Mouse (Mus musculus) ES-CJ7 (cell line): Measurements from ENCODE around the gene Gpr61.

Source experiments
- DNase-seq: peaks from one replicate; pipeline ENCODE4 v3.0.0; 2011; ENCODE audit warnings: low read depth, low spot score

Gpr61 gene

DNA sequence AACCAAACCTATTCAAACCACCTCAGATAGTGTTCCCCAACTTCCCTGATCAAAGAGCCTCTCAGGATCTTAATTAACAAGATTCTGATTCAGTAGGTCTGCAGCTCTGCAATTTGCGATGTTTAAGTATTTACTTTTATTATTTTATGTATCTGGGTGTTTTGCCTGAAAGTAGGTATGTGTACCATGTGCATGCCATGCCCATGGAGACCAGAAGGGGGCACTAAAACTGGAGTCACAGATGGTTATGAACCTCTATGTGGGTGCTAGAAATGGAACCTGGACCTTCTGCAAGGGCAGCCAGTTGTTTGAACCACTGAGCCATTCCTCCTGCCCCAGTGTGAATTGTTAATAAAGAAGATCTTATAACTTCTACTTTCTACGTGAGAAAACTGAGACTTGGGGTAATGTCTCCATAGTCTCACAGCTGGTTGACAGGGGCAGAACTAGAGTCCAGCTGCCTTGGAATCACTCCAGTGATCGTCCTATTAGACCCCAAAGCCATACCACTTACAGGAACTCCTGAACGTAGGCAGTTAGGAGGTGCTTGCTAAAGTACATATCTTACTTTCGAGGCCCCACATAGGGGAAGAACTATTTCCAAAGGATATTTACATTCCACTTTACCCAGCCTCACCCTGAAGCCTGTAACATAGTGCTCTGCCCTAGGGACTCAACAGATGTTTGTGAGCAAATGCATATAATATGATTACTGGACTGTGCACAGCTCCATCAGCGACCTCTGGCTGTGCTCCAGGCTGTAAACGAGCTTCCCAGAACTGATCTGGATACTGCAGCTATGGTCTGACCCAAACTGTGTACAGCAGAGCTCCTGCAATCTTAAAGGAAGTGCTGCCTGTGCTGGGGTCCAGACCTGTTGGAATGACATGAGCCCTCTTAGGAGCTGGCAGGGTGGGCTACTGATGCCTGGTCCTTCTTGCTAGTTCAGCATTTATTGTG is 24.4 kb upstream of the Gpr61 start:
- DNase-seq, result no peak

DNA sequence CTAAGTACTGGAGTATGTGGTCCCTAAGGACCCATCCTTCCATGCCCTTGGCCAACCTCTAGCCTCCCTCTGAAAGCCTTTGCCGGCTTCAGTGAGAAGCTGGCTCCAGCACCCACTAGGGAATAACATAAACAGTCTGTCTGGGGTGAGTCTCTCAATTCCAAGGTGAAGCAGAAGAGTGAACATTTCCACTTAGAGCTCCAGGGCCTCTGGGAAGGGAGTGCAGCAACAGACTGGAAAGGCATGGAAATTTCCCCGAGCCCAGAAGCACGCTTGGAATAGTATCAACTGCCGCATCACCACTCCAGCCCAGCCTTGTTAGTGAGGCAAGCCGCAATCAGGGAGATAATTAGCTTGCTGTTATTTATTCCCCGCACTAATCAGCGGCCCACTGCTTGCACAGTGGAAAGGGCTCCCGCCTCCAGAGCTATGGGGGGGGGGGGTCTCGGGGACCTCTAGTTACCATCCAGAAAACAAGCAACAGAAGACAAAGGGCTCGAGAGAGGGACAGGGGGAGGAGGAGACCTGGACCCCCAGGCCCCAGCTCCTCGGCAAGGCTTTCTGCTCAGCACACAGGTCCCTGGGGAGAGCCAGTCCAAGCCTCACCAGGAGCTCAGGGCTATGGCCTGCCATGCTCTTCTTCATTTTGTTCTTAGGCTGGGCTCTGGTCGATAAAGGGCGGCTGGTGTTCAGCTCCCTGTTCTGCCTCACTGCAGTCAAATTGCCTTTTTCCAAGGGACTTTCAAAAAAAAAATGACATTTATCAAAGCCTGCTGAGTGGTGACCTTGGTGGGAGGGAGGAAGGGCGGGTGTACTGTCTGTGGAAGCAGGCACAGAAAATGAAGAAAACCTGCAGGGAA is 20.2 kb upstream of the Gpr61 start:
- DNase-seq, result no peak

DNA sequence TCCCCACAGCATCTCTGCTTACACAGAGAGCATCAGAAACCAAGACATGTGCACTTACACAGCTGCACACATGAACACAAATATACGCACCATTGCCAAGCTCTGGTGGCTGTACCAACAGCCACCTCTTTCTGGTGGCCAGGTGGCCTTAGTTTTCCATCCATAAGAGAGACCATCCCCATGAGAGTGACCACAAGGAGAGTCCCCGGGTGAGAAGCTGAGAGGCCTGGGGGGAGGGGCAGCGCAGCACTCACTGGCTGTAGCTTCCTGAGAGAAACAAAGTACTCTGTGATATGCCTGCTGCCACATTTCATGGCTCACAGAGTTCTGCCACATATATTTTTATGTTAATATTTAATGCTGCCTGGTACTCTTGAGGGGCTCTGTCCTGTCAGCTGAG is 14.5 kb upstream of the Gpr61 start:
- DNase-seq, result no peak

DNA sequence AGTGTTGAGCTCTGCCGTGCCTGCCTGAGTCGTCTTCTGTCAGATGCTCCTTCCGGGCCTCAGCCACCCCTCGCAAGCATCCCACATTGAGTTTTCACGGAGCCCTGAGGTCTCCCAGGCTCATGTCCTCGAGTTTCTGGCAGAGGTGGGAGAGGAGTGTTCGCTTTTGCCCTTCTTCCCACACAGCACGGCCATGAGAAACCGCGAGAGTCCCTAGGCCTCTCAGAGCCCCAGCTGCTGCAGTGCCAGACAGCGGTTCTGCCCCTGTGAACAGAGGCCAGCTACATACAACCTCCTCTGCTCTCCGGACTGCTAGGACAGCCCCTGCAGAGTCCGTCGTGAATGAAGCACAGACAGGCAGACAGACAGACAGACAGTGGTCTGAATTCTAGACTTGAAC is 12.8 kb upstream of the Gpr61 start:
- no peak for DNase-seq

DNA sequence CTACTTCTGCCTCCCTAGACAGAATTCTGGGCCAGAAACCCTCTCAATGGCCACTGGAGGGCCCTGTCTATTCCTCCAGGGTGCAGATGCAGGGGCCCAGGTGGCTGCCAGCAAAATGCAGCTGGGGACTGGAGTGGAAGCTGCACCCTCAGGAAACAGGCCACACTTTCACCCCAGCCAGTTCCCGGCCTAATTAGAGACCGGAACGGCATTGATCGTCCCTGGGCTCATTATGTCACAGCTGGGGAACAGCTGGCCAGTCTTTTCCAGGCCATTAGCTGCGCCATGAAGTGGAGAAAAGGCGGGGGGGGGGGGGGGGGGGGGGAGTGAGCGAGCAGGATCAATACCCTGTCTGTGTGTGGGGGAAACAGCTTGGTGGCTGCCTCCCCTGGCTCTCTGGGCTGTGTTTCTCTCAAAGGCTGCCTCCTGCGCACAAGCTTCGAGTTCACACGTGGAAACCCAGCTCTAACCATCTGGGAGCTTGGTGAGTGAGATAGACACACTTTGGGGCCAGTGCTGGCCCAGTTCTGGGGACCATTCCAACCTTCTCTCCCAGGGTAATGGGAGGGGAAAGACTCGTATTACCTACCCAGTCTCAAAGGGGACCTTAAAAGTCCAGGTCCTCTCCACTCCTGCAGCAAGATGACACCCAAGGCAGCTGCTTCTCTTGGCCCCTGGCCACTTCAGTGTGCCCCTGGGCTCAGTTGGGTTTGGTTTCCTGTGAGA is 12.0 kb upstream of the Gpr61 start:
- peak; percentile 20 for DNase-seq

DNA sequence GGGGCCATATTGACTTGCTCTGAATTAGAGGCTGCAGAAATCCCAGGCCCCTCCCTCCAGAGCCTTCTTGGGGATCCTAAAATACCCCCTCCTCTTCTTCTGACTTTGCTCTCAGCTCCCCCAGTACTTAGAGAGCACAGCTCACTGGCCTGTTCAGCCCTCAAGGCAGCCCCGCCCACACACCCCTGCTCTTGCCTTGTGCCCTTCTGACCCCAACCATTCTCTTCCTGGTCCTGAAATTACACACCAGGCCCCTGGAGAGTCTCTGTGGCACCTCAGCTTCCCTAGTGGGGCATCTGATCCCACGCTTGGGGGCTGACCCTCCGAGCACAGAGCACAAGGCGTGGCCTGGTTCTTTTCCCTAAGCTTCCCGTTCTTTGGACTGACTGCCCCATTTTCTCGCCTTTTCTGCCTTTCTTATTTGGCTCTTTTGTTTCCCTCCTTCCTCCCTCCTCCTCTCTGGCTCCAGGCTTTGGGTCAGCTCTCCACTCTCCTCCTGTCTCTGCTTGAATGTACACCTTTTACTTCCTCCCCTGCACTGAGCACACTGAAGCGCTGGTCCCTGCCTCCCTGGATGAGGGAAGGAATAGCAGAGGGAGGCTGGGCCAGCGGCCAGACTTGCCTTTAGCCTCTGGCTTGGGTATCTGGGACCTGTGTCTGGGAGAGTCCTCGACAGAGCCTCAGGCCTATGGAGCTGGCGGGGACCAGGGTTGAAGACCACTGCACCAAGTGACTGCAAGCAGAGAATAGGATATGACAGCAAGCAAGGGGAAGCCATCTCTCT is 11.0 kb upstream of the Gpr61 start:
- peak; percentile 25 for DNase-seq

DNA sequence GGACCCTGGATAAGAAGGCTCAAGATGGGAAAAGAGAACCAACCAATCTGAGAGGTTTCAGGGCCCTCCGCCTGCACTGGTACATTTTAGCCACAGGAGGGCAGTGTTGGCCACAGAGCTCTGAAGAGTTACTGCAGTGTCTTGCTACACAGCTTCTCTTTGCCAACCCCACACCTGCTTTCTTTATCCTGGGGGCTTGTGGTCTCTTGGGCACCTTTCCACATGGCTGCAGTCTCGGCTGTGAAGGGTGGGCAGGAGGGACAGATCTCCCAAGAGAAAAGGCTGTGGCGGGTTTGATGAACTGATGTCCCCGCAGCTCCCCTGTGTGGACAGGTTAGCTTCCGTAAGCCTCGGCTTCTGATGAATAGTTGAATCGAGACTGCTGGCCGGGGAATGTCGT is 10.1 kb upstream of the Gpr61 start:
- peak; percentile 77 for DNase-seq

DNA sequence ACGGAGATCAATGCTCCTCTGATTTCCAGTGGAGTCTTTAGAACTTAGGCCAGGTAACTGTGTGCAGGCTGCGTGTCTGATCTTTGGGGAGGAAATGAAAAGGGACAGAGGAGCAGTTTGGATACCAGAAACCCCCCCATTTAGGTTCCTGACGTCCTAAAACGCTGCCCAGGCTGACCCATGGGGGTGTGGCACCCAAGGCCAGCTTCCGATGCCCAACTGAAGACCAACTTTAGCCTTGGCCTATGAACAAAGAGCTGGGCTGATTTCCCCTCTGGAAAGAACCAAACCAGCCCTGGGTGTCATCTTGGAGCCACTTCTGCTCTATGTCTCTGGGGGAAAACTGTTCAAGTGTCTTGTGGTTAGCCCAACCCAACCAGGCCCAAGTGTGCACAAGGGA is 9.4 kb upstream of the Gpr61 start:
- no peak for DNase-seq

DNA sequence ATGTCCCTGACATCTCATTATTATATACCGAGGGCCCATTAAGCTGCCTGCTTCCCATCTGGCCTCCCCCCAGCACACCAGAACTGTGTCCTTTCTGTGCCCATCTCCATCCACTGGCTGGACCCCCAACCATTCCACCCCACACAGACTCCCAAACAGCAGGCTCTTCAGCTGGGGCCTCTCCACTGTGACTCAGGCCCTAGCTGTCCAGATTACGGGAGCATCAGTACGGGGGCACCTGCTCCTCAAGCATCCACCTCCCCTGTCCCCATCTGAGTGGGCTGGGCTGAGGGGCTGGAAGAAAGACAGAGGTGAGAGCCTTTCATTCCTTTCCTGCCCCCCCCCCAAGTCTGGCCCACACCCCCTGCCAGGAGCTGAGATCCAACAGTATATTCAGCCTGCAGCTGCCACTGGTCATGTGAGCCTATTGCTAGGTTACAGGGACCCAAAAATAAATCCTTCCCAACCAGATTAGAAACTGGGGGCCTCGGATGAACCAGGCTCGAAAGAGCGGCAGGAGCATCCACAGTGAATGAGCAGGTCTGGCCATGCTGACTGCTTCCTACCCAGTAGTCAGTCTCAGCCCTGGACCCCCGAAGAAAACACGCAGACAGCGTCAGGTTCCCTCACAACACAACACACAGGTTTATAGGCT is 3.8 kb upstream of the Gpr61 start:
- DNase-seq, result no peak

DNA sequence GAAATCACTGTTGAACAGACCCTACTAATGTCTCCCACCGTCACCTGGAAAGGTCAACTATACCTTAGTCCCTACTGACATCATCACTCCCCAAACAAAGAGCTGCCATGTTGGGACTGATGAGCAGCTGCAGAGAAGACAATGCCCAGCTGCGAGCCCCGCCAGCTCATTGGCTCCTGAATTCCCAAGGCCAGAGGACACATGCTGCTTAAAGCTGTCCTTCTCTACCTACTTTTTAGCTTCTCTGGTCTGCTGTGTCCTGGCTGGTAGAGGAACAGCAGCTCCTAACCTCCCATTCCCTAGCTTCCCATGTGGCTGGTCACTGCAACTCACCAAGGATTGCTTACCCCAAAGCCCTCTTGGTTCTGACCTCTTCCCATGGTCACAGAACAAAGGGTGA is 2.4 kb downstream of the Gpr61 start:
- DNase-seq, result no peak

DNA sequence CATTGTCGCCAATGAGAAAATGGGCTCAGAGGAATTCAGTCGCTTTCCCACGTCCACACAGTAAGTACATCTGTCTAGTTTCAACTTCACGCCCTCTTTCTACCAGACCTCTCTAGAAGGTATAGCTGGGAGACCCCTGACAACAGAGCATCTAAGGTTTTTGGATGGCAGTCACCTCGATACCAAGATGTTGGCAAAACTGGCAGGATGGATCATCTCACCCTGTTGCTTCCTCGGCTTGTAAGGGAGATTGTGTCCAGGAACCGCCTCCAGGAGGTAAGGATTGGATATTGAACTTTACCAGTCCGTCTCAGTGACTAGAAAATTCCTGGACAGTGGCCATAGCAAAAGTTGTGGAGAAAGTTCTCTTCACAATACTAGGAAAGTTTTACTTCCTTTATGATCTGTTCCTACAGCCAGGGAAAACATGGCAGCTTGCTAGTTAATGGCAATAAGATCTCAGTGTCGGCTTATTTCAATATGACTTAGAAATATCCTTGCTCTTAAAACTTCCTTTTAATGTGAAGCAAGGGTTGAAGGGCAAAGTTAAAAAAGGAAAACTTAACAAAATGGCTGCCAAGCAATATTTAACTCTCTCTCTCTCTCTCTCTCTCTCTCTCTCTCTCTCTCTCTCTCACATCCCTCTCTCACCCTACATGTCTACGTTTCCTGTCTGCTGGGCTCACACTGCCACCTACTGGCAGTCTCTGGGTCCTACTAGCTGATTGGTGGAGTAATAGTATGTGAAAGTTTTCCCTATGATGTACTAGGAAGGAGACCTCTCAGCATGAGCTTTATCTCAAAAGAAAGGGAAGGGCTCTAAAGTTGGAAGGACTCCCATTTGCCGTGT is 7.1 kb downstream of the Gpr61 start:
- peak; percentile 91 for DNase-seq

DNA sequence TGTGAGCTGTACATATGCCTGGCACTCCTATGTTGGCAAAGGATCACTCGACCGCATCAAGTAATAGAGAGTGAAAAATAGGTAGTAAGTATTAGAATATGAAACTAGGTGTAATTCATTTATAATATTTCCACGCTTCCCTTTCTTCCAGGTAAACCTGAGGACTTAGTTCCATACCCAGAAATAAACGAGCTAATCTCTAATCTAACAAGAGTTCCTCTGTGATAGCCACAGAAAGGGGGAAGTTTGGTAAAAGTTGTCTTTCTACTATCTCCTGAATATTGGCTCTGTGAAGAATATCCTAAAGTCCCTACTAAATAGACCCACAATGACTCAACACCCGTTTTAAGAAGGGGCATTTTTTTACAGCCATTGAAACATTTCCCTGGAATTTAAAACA is 8.0 kb downstream of the Gpr61 start:
- no peak for DNase-seq

DNA sequence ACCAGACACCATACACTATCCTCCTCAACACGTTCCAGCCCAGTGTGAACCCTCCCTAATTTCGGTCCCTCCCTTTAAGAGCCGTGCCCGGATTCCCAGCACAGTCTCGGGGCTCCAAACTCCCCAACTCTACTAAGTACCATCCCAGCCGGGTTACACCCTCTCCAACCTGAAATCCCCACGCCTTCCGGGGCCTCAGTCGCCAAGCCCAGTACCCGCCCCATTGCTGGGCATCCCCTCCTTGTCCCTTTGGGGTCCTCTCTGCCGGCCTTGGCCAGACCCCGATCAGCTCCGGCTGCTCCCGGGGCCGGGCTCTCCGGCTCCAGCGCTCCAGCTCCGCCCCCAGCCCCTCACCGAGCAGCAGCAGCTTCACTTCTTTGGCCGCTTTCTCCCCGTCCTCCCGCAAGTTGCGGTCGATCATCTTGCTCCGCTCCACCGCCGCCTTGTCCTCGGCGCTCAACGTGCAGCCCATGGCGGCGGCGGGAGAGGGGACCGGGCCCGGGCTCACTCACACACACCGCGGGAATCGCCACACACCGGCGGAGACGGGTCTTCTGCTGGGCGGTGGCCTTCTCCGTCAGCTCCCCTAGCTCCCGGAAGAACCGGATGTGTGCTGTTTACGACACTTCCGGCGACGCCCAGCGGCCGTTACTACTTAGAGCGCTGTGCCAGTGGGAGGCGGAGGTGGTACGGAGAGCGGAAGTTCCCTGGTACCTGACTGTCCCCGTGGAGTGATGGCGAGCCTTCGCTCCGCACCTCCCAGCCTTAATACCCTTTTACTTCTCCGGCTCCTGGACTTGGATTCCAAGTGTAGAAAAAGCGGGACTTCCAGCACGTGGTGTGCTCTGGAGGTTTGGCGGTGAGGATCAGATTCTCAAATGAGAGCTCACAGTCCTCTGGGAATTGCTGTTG is 8.9 kb downstream of the Gpr61 start, which contains the start of gene Gnai3:
Gnai3 (minus strand) TSS at position 613 of the 912 bp plus-strand sequence.
- peak; percentile 95 for DNase-seq

DNA sequence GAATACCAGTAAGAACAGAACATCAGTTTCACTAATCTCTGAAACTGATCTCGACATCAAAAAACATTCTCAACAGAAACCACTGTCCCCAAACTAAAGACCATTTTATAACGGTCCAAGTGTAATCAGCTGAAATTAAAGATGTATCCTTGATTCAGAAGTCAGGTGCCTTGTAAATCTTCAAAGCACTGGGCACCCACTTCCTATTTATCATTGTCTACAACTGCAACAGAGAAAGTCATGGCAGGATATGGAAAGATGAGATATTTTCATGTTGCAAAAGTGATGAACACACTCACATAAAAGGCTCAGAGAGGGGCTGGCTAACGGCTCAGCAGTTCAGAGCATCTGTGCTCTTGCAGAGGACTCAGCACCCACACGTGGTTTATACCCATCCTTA is 13.9 kb downstream of the Gpr61 start:
- no peak for DNase-seq

DNA sequence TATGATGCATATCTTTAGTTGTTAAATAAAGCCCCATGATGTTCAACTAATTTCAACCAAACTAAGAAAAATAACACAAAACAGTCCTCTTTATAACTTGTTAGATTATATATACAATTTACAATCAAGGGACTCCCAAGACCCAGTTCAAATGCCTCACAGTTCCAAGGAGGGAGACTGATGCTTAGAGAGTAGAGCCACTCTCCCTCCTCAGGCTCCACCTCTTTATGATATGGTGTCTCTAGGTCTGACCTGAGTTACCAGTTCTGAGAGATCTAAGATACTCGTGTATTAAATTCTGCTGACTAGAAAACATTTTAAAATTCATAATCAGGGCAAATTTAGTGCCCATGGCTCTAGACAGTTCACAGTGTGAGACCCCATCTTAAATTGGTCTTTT is 15.6 kb downstream of the Gpr61 start:
- DNase-seq, result no peak

DNA sequence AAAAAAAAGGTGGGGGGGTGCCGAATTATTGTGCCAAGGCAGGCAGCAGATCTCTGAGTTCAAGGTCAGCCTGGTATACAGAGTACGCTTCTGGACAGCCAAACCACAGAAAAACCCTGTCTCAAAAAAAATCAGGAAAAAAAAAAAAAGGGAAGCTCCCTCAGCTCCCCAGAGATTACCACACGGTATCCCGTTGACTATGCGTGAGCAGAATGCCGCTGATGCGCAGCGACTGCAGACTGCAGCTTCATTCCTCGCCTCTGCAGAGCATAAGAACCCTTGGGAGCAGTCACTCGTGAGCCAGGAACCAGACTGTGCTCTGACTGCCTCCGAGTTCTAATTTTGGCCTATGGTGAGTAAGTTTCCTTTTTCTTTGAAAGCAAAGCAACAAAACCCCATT is 20.0 kb downstream of the Gpr61 start:
- no peak for DNase-seq

DNA sequence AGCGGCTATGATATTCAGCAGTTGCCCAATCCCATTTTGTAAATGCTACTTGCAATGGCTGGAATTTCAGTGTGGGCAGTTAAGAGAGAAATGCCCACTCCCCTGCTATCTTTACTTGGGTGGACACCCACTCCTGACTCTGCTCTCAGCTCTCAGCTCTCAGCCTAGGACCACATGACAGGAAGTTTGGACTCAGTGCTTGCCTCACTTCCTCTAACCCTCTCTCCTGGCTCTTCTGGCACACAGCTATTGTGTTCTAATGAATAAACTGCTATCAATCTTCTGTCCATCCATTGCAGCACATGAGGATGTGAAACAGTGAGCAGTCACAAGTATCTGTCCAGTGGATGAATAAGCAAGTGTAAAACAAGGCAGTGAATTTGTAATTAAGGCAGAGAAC is 22.2 kb downstream of the Gpr61 start:
- DNase-seq, result no peak

DNA sequence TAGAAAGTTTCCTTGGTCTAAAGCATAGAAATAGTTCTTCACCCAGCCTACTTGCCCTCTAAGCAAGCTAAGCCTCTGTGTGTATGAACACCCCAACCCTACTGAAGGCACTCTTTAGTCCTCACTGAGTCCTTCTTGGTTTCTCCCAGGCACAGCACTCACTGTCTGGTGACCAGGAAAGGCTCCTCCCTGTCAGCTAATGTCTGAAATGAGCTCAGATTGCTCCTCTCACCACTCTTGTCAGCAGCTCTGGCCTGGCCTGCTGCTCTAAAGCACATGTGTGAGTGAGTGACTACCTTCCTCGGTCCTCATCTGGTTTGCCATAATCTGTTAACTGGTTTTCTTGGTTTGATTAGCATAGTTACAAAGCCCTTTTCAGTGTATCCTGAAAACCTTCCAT is 22.9 kb downstream of the Gpr61 start:
- DNase-seq, result no peak

DNA sequence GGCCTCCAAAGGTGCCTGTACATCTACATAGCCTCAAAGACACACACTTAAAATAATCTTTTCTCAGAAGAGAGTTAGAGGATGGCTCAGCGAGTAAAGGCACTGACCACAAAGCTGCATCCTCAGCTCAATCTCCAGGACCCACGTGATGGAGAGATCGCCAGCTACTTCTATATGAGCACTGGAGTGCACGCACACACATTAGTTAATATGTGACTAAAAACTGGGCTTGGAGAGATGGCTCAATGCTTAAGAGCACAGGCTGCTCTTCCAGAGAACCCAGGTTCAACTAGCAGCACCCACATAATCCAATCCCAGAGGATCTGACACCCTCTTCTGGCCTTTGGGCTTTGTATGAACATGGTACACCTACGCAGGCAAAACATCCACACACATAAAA is 23.5 kb downstream of the Gpr61 start:
- DNase-seq, result no peak
